In the genomic region with DNA sequence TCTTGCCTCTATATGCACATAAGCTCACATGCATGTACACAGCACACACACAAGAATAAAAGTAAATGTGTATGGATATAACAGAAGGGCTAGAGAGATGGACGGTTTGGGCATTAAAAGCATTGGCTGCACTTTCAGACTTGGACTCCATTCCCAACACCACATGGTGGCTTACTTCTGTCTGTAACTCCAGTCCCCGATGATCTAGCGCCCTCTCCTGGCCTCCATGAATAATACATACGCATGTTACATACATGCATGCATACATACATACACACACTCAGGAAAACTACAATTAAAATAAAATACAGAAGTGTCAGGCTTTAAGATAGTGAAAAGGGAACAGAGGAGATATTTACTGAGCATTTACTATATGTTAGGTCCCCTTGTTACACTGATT, we compare ENCODE assay signal across 17 mouse cellular contexts. TPM values are rescaled to one million over a fixed set of nuclear protein-coding genes. Genes with fewer than 3 reads are reported as not detected.
DNase-seq lines count a peak whose midpoint lies in the region; ATAC-seq and TF ChIP-seq lines count a peak whose summit lies in the region.
"Had no signal": no experiment of that assay in that cellular context is flagged by ENCODE, and none has a peak within 500 bp of the region (broad histone marks: within the 10 kb centered on the region; RNA-seq: fewer than 3 reads in every experiment).

No protein-coding gene starts in this region.

- TF ChIP-seq EP300 in ES-Bruce4 (IDR thresholded peaks at IDR 0.05; ENCODE audit: insufficient read depth, low read depth, low read length), result no peak

- H3K27ac ChIP-seq in liver, embryonic 11.5 days (ENCODE audit: low read depth, low read length), result no peak overlapping the region
- H3K27ac ChIP-seq in ES-Bruce4 (ENCODE audit: insufficient read depth, low read length), result no peak overlapping the region
- H3K27ac ChIP-seq: embryonic facial prominence, embryonic 12.5 days; lung, embryonic 15.5 days; midbrain, embryonic 13.5 days; neural tube, embryonic 13.5 days; stomach, embryonic 15.5 days had no signal

- no peaks in the 10 kb centered on the region for H3K9me3 ChIP-seq in liver, embryonic 11.5 days (ENCODE audit: control insufficient read depth, low read length)
- no peaks in the 10 kb centered on the region for H3K9me3 ChIP-seq in ES-Bruce4 (replicated peaks; ENCODE audit: control insufficient read depth, insufficient read depth, low read length, poor library complexity, severe bottlenecking)
- H3K9me3 ChIP-seq: embryonic facial prominence, embryonic 12.5 days; lung, embryonic 15.5 days; midbrain, embryonic 13.5 days; neural tube, embryonic 13.5 days; stomach, embryonic 15.5 days had no signal

- no peak overlapping the region for H3K4me2 ChIP-seq in liver, embryonic 11.5 days
- H3K4me2 ChIP-seq: embryonic facial prominence, embryonic 12.5 days; lung, embryonic 15.5 days; midbrain, embryonic 13.5 days; neural tube, embryonic 13.5 days; stomach, embryonic 15.5 days had no signal

- H3K36me3 ChIP-seq in liver, embryonic 11.5 days (ENCODE audit: control insufficient read depth, insufficient read depth, low read length), result no peaks in the 10 kb centered on the region
- H3K36me3 ChIP-seq in ES-Bruce4 (ENCODE audit: control insufficient read depth, insufficient read depth, low read length, poor library complexity, severe bottlenecking), result no peaks in the 10 kb centered on the region
- H3K36me3 ChIP-seq: embryonic facial prominence, embryonic 12.5 days; lung, embryonic 15.5 days; midbrain, embryonic 13.5 days; stomach, embryonic 15.5 days had no signal

- peak; percentile 37 for TF ChIP-seq CTCF in ES-Bruce4 (IDR thresholded peaks at IDR 0.05; ENCODE audit: low read depth, low read length)

- 78% methylated on average over 4 of the region's 4 CpGs for WGBS in liver, embryonic 11.5 days

- no peak for ATAC-seq in liver, embryonic 11.5 days (replicated peaks; ENCODE audit: low FRiP score)
- peak; percentile 26; the same call in 1 of the 2 replicates for ATAC-seq in megakaryocyte progenitor cell, adult 5-6 weeks (replicated peaks; ENCODE audit: poor library complexity)
- ATAC-seq: midbrain, embryonic 13.5 days had no signal

- H3K9ac ChIP-seq in liver, embryonic 11.5 days (ENCODE audit: low read depth, low read length), result no peak overlapping the region
- H3K9ac ChIP-seq in ES-Bruce4 (ENCODE audit: low read depth, poor library complexity, severe bottlenecking), result no peak overlapping the region
- H3K9ac ChIP-seq: embryonic facial prominence, embryonic 12.5 days; lung, embryonic 15.5 days; midbrain, embryonic 13.5 days; neural tube, embryonic 13.5 days; stomach, embryonic 15.5 days had no signal

- no peaks in the 10 kb centered on the region for H3K4me1 ChIP-seq in liver, embryonic 11.5 days (replicated peaks; ENCODE audit: control insufficient read depth, insufficient read depth, low read length)
- H3K4me1 ChIP-seq in ES-Bruce4 (ENCODE audit: control insufficient read depth, insufficient read depth, low read length), result no peaks in the 10 kb centered on the region
- H3K4me1 ChIP-seq: embryonic facial prominence, embryonic 12.5 days; lung, embryonic 15.5 days; midbrain, embryonic 13.5 days; neural tube, embryonic 13.5 days; stomach, embryonic 15.5 days had no signal

- no peak for TF ChIP-seq POLR2A in ES-Bruce4 (IDR thresholded peaks at IDR 0.05; ENCODE audit: insufficient read depth, low read length)

- H3K4me3 ChIP-seq in liver, embryonic 11.5 days (ENCODE audit: low read depth, low read length), result no peak overlapping the region
- no peak overlapping the region for H3K4me3 ChIP-seq in ES-Bruce4 (ENCODE audit: low read depth, low read length)
- H3K4me3 ChIP-seq: embryonic facial prominence, embryonic 12.5 days; lung, embryonic 15.5 days; midbrain, embryonic 13.5 days; neural tube, embryonic 13.5 days; stomach, embryonic 15.5 days had no signal

- H3K27me3 ChIP-seq in liver, embryonic 11.5 days (replicated peaks; ENCODE audit: control insufficient read depth, insufficient read depth, low read length), result peaks cover 3% of the 10 kb centered on the region; the same call in 1 of the 2 replicates
- H3K27me3 ChIP-seq in ES-Bruce4 (ENCODE audit: control insufficient read depth, insufficient read depth, low read length, poor library complexity, severe bottlenecking), result no peaks in the 10 kb centered on the region
- H3K27me3 ChIP-seq: embryonic facial prominence, embryonic 12.5 days; lung, embryonic 15.5 days; stomach, embryonic 15.5 days had no signal

- DNase-seq in liver (peak; percentile 14), NIH3T3 (ENCODE audit: low read depth) (peak; percentile 9)
- no peak for DNase-seq in liver, embryonic 11.5 days (ENCODE audit: low spot score)
- DNase-seq in ovary, postnatal 36 days (ENCODE audit: low spot score), result no peak
- no peak for DNase-seq in right cerebral cortex, postnatal 25 days
- no peak for DNase-seq in heart, adult 8-10 months (ENCODE audit: low spot score)
- DNase-seq: adrenal gland, postnatal 36 days; cerebellum, adult 2 months; kidney, adult 11 months; left cerebral cortex, postnatal 4 days had no signal

RNA-seq across cellular contexts. Expression of a gene that starts 30.2 kb away (rescaled TPM):
- 2.0 and 2.4 TPM in 2 replicates for polyA plus RNA-seq in liver, embryonic 11.5 days (2014; fragmentation: Nextera tagmentation; extraction: Ambion mirVana)
- polyA plus RNA-seq in ES-Bruce4 (2011; ENCODE audit: insufficient read depth, insufficient read length, low read depth, missing spikeins), result 0.94 and 1.1 TPM in 2 replicates
- 4.4 and 6.5 TPM in 2 replicates for total RNA-seq in megakaryocyte progenitor cell, adult 5-6 weeks (2015)
- 3.8 and 4.6 TPM in 2 replicates for total RNA-seq in megakaryocyte progenitor cell, adult 5-6 weeks (2017)
- 10 to 100 TPM; 12.0 to 16.6 (median 15.2) TPM for total RNA-seq in heart, adult 8-10 months (2022)

Comparison
In these comparisons a context has a peak if more than half of its experiments do, and no peak if none do; other contexts are left out.
1. DNase-seq: peak in liver (single experiment) and NIH3T3 (single experiment); none in liver, embryonic 11.5 days (single experiment), ovary, postnatal 36 days (single experiment), right cerebral cortex, postnatal 25 days (single experiment) and heart, adult 8-10 months (single experiment).